Mouse (Mus musculus) CH12.LX (cell line): Measurements from ENCODE around the gene Lpo. TPM values are rescaled to one million over a fixed set of nuclear protein-coding genes. Genes with fewer than 3 reads are reported as not detected.

Experiments
- polyA plus RNA-seq: library from polyadenylated mRNA; unstranded; fragments of >175 nt; gene quantifications from 2 replicates; pipeline ENCODE4 v1.2.1, GENCODE M21; 2012; ENCODE audit warnings: low read depth; ENCODE audit not compliant: insufficient read length
- total RNA-seq, 2 experiments: library from RNA; depleted of rRNA; stranded (reverse); fragments of 300-350 nt in 1 of 2; fragments of >200 nt in 1 of 2; gene quantifications; 2 replicates each; pipeline ENCODE4 v1.2.3; 2012 to 2014

The Lpo gene
- total and polyA plus RNA-seq, 3 experiments = not detected

Other genes with a start within 250 kb of the Lpo start
- 29.4 and 40.5 TPM in 2 replicates for gene Mtmr4, start 236.1 kb downstream of the Lpo start, total RNA-seq (2012; rRNA removed)
- gene Mtmr4, start 236.1 kb downstream of the Lpo start, total RNA-seq (2014; rRNA removed) = 27.2 and 29.5 TPM in 2 replicates
- gene Mtmr4, start 236.1 kb downstream of the Lpo start, polyA plus RNA-seq = 31.7 and 32.9 TPM in 2 replicates
- 0.04 TPM in 1 of 2 replicates, not detected in the other for gene Hsf5, start 211.1 kb downstream of the Lpo start, total RNA-seq (2012; rRNA removed)
- not detected in 2 replicates for gene Hsf5, start 211.1 kb downstream of the Lpo start, total RNA-seq (2014; rRNA removed)
- not detected in 2 replicates for gene Hsf5, start 211.1 kb downstream of the Lpo start, polyA plus RNA-seq
- 23.8 and 27.7 TPM in 2 replicates for gene Rnf43, start 165.6 kb downstream of the Lpo start, total RNA-seq (2012; rRNA removed)
- gene Rnf43, start 165.6 kb downstream of the Lpo start, total RNA-seq (2014; rRNA removed) = 10.7 and 12.2 TPM in 2 replicates
- gene Rnf43, start 165.6 kb downstream of the Lpo start, polyA plus RNA-seq = 26.3 and 27.8 TPM in 2 replicates
- gene Supt4a, start 90.7 kb downstream of the Lpo start, total RNA-seq (2012; rRNA removed) = 241 and 287 TPM in 2 replicates
- gene Supt4a, start 90.7 kb downstream of the Lpo start, total RNA-seq (2014; rRNA removed) = 251 and 256 TPM in 2 replicates
- 220 and 229 TPM in 2 replicates for gene Supt4a, start 90.7 kb downstream of the Lpo start, polyA plus RNA-seq
- 19.9 and 36.9 TPM in 2 replicates for gene Tspoap1, start 67.7 kb downstream of the Lpo start, total RNA-seq (2012; rRNA removed)
- gene Tspoap1, start 67.7 kb downstream of the Lpo start, total RNA-seq (2014; rRNA removed) = 12.8 and 16.5 TPM in 2 replicates
- 11.6 and 12.3 TPM in 2 replicates for gene Tspoap1, start 67.7 kb downstream of the Lpo start, polyA plus RNA-seq
- gene Mpo, start 34.7 kb downstream of the Lpo start, total RNA-seq (2012; rRNA removed) = not detected in 2 replicates
- gene Mpo, start 34.7 kb downstream of the Lpo start, total RNA-seq (2014; rRNA removed) = not detected in 2 replicates
- gene Mpo, start 34.7 kb downstream of the Lpo start, polyA plus RNA-seq = not detected in 2 replicates
- 17.9 and 24.4 TPM in 2 replicates for gene Mks1, start 24.9 kb upstream of the Lpo start, total RNA-seq (2012; rRNA removed)
- 16.9 and 20.4 TPM in 2 replicates for gene Mks1, start 24.9 kb upstream of the Lpo start, total RNA-seq (2014; rRNA removed)
- 26.3 and 27.7 TPM in 2 replicates for gene Mks1, start 24.9 kb upstream of the Lpo start, polyA plus RNA-seq
- not detected in 2 replicates for gene Epx, start 47.2 kb upstream of the Lpo start, total RNA-seq (2012; rRNA removed)
- not detected in 2 replicates for gene Epx, start 47.2 kb upstream of the Lpo start, total RNA-seq (2014; rRNA removed)
- 0.10 TPM in 1 of 2 replicates, not detected in the other for gene Epx, start 47.2 kb upstream of the Lpo start, polyA plus RNA-seq
- gene Olfr462, start 64.0 kb upstream of the Lpo start, total RNA-seq (2012; rRNA removed) = 0.17 and 0.34 TPM in 2 replicates
- gene Olfr462, start 64.0 kb upstream of the Lpo start, total RNA-seq (2014; rRNA removed) = not detected in 2 replicates
- not detected in 2 replicates for gene Olfr462, start 64.0 kb upstream of the Lpo start, polyA plus RNA-seq
- not detected in 2 replicates for gene Olfr463, start 69.1 kb upstream of the Lpo start, total RNA-seq (2012; rRNA removed)
- gene Olfr463, start 69.1 kb upstream of the Lpo start, total RNA-seq (2014; rRNA removed) = not detected in 2 replicates
- gene Olfr463, start 69.1 kb upstream of the Lpo start, polyA plus RNA-seq = not detected in 2 replicates
- not detected in 2 replicates for gene Olfr464, start 92.7 kb upstream of the Lpo start, total RNA-seq (2012; rRNA removed)
- not detected in 2 replicates for gene Olfr464, start 92.7 kb upstream of the Lpo start, total RNA-seq (2014; rRNA removed)
- not detected in 2 replicates for gene Olfr464, start 92.7 kb upstream of the Lpo start, polyA plus RNA-seq
- gene Dynll2, start 159.2 kb upstream of the Lpo start, total RNA-seq (2012; rRNA removed) = 35.8 and 43.0 TPM in 2 replicates
- gene Dynll2, start 159.2 kb upstream of the Lpo start, total RNA-seq (2014; rRNA removed) = 13.0 and 14.0 TPM in 2 replicates
- 147 and 148 TPM in 2 replicates for gene Dynll2, start 159.2 kb upstream of the Lpo start, polyA plus RNA-seq
- 416 and 617 TPM in 2 replicates for gene Srsf1, start 219.1 kb upstream of the Lpo start, total RNA-seq (2012; rRNA removed)
- gene Srsf1, start 219.1 kb upstream of the Lpo start, total RNA-seq (2014; rRNA removed) = 812 and 852 TPM in 2 replicates
- gene Srsf1, start 219.1 kb upstream of the Lpo start, polyA plus RNA-seq = 705 and 730 TPM in 2 replicates
- gene Vezf1, start 240.0 kb upstream of the Lpo start, total RNA-seq (2012; rRNA removed) = 5.6 and 7.4 TPM in 2 replicates
- 8.3 and 9.8 TPM in 2 replicates for gene Vezf1, start 240.0 kb upstream of the Lpo start, total RNA-seq (2014; rRNA removed)
- gene Vezf1, start 240.0 kb upstream of the Lpo start, polyA plus RNA-seq = 10.1 and 11.4 TPM in 2 replicates